Mouse (Mus musculus): ENCODE data around the gene Mbnl2.
A peak's percentile ranks its signal among the peaks of the same experiment; 100 is the strongest.

- TF ChIP-seq POLR2A (IDR thresholded peaks at IDR 0.05; ENCODE audit: borderline replicate concordance, insufficient read depth, low read length) (no peak), CTCF (IDR thresholded peaks at IDR 0.05; ENCODE audit: borderline replicate concordance, insufficient read depth, low read depth, low read length) (peak; percentile 28; the same call in 1 of the 2 replicates)
Observed at GRCm38 (mm10) chr14:120347410-120348315, 72.2 kb downstream of the Mbnl2 start.
